Mouse (Mus musculus) liver, adult 2 months (tissue): ENCODE measurements around the gene Tnni3k. TPM values are rescaled to one million over a fixed set of nuclear protein-coding genes. Genes with fewer than 3 reads are reported as not detected.
A peak's percentile ranks its signal among the peaks of the same experiment; 100 is the strongest.
"Not testable (repeated sequence)": the region's sequence is repeated elsewhere in the genome, so short reads cannot be mapped to it uniquely, and the experiment has no call there.

Experiments used
- DNase-seq: peaks from one replicate; pipeline ENCODE4 v3.0.0-alpha.2; 2011; ENCODE audit warnings: low read depth, low spot score; ENCODE audit errors: extremely low read depth
- H3K27ac ChIP-seq: fragments of 200-500 bp; replicated peaks from 2 replicates; pipeline ENCODE4 v1.5.1; 2012; ENCODE audit warnings: low read depth, mild to moderate bottlenecking, control low read depth, inconsistent platforms, low read length; ENCODE audit not compliant: insufficient read depth
- H3K27me3 ChIP-seq: fragments of 200-500 bp; 2 replicates; pipeline ENCODE4 v1.6.1; 2012; ENCODE audit warnings: mild to moderate bottlenecking, moderate library complexity, low read length, inconsistent platforms; ENCODE audit not compliant: control insufficient read depth, insufficient read depth
- H3K36me3 ChIP-seq: fragments of 200-500 bp; 2 replicates; pipeline ENCODE4 v1.6.1; 2012; ENCODE audit warnings: low read length, inconsistent platforms; ENCODE audit not compliant: control insufficient read depth, insufficient read depth
- H3K4me1 ChIP-seq: fragments of 200-500 bp; 2 replicates; pipeline ENCODE4 v1.6.1; 2011; ENCODE audit warnings: low read length; ENCODE audit not compliant: control insufficient read depth, insufficient read depth
- H3K4me3 ChIP-seq: fragments of 200-500 bp; 2 replicates; pipeline ENCODE4 v1.5.1; 2011; ENCODE audit warnings: low read depth, mild to moderate bottlenecking, control low read depth, low read length, moderate library complexity; ENCODE audit not compliant: insufficient read depth
- H3K79me2 ChIP-seq: fragments of 200-500 bp; 2 replicates; pipeline ENCODE4 v1.6.1; 2012; ENCODE audit warnings: inconsistent platforms, mild to moderate bottlenecking, low read length, moderate library complexity; ENCODE audit not compliant: control insufficient read depth, insufficient read depth
- H3K9ac ChIP-seq: fragments of 200-500 bp; 2 replicates; pipeline ENCODE4 v1.6.1; 2012; ENCODE audit warnings: low read depth, mild to moderate bottlenecking, control low read depth, inconsistent platforms, low read length
- CTCF ChIP-seq: fragments of 200-500 bp; IDR thresholded peaks from 2 replicates; pipeline ENCODE4 v1.5.1; 2011; ENCODE audit warnings: low read depth, low read length, control low read depth
- POLR2A ChIP-seq: fragments of 200-500 bp; IDR thresholded peaks from 2 replicates; pipeline ENCODE4 v1.6.1; 2011; ENCODE audit warnings: low read length, control low read depth; ENCODE audit not compliant: insufficient read depth; ENCODE audit errors: extremely low read depth
- WGBS: fragments of 180-500 bp; shearing (Covaris S2); methylation state at CpG from one replicate; pipeline ENCODE4 v1.1.7; 2018; 5-methylcytosine and 5-hydroxymethylcytosine counted together
- polyA plus RNA-seq: library from polyadenylated mRNA; depleted of rRNA; stranded (reverse); fragments of >200 nt; gene quantifications from 2 replicates; pipeline ENCODE4 v1.2.3, GENCODE M21; 2012
- total RNA-seq: library from RNA; depleted of rRNA; stranded (reverse); fragments of >200 nt; gene quantifications from 2 replicates; pipeline ENCODE4 v1.2.3, GENCODE M21; 2014

Gene Tnni3k
- total and polyA plus RNA-seq, 2 experiments, result not detected

DNA sequence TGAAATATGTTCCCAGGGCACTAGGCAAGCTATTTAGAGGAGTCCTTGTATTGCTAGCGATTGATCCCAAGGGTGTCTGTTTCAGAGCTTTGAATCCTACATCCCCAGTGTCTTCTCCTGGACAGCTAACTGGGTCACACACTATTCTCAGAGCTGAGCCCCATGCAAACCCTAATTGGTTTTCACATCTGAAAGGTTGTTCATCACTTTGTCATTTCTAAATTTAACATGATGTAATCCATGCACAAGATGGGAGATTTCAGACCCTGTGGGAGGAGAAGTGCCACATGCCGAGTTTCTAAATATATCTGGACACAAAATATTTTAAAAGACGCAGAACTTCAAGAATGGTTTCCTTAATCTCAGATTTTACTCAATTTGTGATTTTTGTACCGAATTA, 230.5 kb downstream of the Tnni3k start:
- Histone ChIP-seq H3K27ac (no peak overlapping the region), H3K4me1 (no peaks in the 10 kb centered on the region), H3K9ac (no peak overlapping the region), H3K79me2 (no peaks in the 10 kb centered on the region), H3K4me3 (no peak overlapping the region), H3K36me3 (no peaks in the 10 kb centered on the region), H3K27me3 (no peaks in the 10 kb centered on the region)
- WGBS, result 72% methylated on average over 4 of the region's 4 CpGs
- no peak for TF ChIP-seq CTCF
- no peak for TF ChIP-seq POLR2A
- no peak for DNase-seq

DNA sequence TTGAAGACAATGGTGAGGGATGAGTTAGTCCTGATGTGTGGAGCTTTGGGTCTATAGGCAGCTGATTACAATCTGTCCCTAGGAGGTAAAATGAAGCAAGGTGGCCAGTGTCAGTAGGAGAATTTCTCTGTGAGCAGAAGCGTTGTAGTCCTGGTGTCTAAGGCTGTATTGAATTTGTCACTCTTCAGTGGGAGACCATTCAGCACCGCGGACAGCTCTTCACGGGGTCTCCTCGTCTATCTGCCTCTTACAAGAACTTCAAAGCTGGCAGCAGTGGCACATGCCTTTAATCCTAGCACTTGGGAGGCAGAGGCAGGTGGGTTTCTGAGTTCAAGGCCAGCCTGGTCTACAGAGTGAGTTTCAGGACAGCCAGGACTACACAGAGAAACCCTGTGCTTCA, 235.5 kb downstream of the Tnni3k start:
- DNase-seq, H3K79me2 ChIP-seq, H3K27ac ChIP-seq, H3K4me1 ChIP-seq, H3K36me3 ChIP-seq, H3K4me3 ChIP-seq, H3K27me3 ChIP-seq, H3K9ac ChIP-seq: not testable (repeated sequence)
- 10% methylated on average over 5 of the region's 5 CpGs for WGBS

DNA sequence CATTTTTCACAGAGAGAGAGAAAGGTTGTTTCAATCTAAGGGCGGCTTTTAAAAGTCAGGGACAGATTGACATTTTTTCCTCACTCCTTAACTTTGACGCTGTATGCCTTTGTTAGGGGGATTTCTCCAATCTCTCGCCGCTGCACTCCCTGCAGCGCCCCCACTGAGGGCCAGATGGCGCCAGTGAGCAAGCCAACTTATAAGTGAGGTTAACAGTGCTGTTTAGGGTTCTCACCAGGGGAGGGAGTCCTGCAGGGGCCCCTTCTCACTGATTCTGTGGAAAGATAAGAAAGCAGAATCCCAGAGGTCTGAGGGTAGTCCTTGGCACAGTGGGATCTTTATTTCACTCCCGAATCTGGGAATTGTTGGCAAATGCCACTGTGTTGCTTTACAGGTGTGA, 237.5 kb downstream of the Tnni3k start:
- H3K4me3 ChIP-seq, result no peak overlapping the region
- peak; percentile 2 for DNase-seq
- H3K27ac ChIP-seq, result no peak overlapping the region
- no peaks in the 10 kb centered on the region for H3K79me2 ChIP-seq
- peak; percentile 87 for TF ChIP-seq CTCF
- no peak for TF ChIP-seq POLR2A
- WGBS, result 5% methylated on average over 7 of the region's 7 CpGs
- peaks cover 3% of the 10 kb centered on the region; the same call in 1 of the 2 replicates for H3K27me3 ChIP-seq
- H3K4me1 ChIP-seq, result no peaks in the 10 kb centered on the region
- H3K36me3 ChIP-seq, result no peaks in the 10 kb centered on the region
- no peak overlapping the region for H3K9ac ChIP-seq

DNA sequence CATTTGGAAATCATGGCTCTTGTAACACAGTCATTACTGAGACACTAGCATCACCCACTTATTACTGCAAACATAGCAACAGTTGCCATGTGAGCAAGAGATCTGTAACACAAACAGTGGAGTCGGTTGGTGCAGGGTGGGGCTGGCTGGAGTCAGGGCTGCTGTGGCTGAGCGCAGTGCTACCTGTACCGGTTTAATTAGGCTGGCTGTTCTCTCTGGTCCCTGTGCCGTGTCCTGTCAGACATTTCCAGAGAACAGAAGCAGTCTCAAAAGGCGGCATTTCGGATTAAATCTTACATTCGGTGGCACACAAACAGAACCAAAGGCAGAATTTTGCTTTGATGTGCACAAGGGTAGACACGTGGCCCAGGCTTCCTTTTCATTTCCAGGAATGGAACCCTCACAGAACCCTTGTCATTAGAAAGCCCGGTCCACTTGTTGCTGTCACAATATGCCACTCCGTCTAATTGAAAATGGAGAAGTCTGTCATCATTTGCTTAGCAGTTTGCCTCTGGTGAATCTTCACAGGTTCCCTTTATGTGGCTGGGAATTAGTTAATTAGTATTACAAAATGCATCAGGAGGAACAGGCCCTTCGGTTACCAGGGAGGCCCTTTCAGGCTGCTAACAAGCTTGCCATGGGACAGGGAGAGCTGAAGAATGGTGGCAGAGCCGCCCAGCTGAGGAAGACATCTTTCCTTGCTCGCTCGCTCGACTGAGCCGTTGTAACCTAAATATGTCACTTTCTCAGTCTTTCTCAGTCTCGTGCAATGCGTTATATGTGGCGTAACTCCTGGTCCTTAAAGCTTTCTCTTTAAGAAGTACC, 238.2 kb downstream of the Tnni3k start:
- no peaks in the 10 kb centered on the region for H3K4me1 ChIP-seq
- no peaks in the 10 kb centered on the region for H3K36me3 ChIP-seq
- H3K9ac ChIP-seq, result no peak overlapping the region
- H3K79me2 ChIP-seq, result no peaks in the 10 kb centered on the region
- H3K4me3 ChIP-seq, result no peak overlapping the region
- peaks cover 3% of the 10 kb centered on the region; the same call in 1 of the 2 replicates for H3K27me3 ChIP-seq
- no peak overlapping the region for H3K27ac ChIP-seq
- WGBS, result 38% methylated on average over 19 of the region's 19 CpGs
- no peak for TF ChIP-seq CTCF
- TF ChIP-seq POLR2A, result no peak
- DNase-seq, result no peak

DNA sequence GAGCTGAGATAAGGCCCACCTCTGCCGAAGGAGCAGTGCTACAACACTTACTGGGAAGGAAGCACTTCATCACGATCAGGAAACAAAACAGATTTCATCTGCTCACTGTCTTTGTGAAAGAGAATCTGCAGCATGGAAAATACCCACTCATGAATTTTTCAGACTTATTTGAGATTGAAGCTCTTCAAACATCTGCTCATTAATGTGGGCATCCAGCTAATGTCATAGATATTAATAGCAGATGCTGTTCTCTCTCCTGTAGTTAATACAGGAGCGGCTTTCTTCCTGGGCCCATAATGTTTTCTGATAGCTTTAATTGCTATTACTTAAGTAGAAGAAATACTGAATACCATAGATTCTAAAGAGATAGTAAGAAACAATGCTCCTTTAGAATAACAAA, 239.0 kb downstream of the Tnni3k start:
- H3K27ac ChIP-seq, result no peak overlapping the region
- no peaks in the 10 kb centered on the region for H3K4me1 ChIP-seq
- no peak overlapping the region for H3K9ac ChIP-seq
- no peak for DNase-seq
- H3K79me2 ChIP-seq, result no peaks in the 10 kb centered on the region
- H3K36me3 ChIP-seq, result no peaks in the 10 kb centered on the region
- no peak overlapping the region for H3K4me3 ChIP-seq
- 66% methylated on average over 3 of the region's 3 CpGs for WGBS
- no peak for TF ChIP-seq POLR2A
- TF ChIP-seq CTCF, result no peak
- peaks cover 3% of the 10 kb centered on the region; the same call in 1 of the 2 replicates for H3K27me3 ChIP-seq

DNA sequence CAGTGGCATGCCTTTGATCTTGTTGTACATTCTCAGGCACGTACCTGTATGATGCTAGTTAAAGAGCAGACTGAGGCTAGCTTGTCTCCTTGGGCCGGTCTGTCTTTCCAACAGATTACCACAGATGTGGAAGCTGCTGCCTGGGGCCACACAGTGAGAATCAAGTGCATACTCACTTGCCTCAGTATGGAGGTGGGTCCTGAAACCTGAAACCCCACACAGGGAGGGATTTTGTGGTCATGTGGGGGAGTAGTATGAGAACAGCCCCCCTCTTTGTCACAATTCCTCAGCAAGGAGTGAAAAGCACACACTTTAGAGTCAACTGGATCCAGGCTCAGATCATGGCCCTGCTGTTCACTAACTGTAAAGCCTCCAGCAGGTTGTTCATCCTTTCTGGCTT, 239.6 kb downstream of the Tnni3k start:
- Histone ChIP-seq H3K36me3 (no peaks in the 10 kb centered on the region), H3K27me3 (peaks cover 3% of the 10 kb centered on the region; the same call in 1 of the 2 replicates), H3K9ac (no peak overlapping the region), H3K27ac (no peak overlapping the region), H3K79me2 (no peaks in the 10 kb centered on the region), H3K4me1 (no peaks in the 10 kb centered on the region), H3K4me3 (no peak overlapping the region)
- 35% methylated on average over 2 of the region's 2 CpGs for WGBS
- DNase-seq, result no peak
- TF ChIP-seq POLR2A, result no peak
- TF ChIP-seq CTCF, result no peak
